Mouse (Mus musculus) CD4-positive, CD25-positive, alpha-beta regulatory T cell (primary cell): ENCODE data around the gene Grpr. TPM values are rescaled to one million over a fixed set of nuclear protein-coding genes. Genes with fewer than 3 reads are reported as not detected.

ENCODE experiments used
- polyA plus RNA-seq: library from polyadenylated mRNA; unstranded; fragments of 100-300 nt; shearing (Covaris generic); gene quantifications from one replicate; pipeline ENCODE4 v1.2.1, GENCODE M21; 2017

Gene Grpr
- polyA plus RNA-seq: not detected

DNA sequence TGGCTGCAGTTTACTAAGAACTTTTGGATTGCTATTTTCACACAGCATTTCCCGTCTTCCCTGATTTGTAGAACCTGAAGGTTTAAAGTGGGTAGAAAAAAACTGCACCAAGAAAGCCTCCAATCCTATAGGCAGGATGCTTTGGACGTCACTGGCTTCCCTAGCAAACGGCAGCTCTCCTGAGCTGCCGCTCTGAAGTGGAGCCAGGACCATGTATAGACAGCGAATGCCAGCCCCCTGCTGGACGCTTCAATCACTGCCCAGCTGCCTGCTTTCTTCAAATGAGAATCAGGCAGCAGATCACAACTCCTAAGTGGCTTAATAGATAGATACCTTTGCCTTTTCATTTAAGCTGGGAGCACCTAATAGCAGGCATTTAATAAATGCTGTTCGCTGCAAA lies at the start of gene Grpr:
Gene Grpr (minus strand): TSS at position 12 of the 400 bp plus-strand sequence.

Other genes starting within 250 kb of the Grpr start
- not detected for gene Rnf138rt1, start 211.7 kb upstream of the Grpr start, polyA plus RNA-seq